Mouse (Mus musculus): Measurements from ENCODE around the gene Hand2.

DNA sequence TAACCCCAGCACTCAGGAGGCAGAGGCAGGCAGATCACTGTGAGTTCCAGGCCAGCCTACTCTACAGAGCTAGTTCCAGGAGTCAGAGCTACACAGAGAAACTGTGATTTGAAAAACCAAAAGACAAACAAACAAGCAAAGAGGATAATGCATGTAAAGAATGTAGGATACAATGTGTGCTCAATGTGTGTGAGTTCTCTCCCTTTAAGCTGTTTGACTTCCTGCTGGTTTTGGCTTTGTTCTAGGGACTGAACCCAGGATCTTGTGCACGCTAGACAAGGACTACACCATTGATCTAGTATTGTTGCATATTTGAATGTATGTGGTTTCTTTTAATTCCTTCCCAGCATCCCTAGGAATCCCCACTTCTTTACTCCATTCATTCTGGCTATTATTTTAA, 14.3 kb upstream of the Hand2 start:
- no peak for TF ChIP-seq CTCF (IDR thresholded peaks at IDR 0.05)
- TF ChIP-seq EP300 (IDR thresholded peaks at IDR 0.05), result no peak
